Mouse (Mus musculus): ENCODE results near the gene 1700025G04Rik. TPM values are rescaled to one million over a fixed set of nuclear protein-coding genes. Genes with fewer than 3 reads are reported as not detected.

Gene 1700025G04Rik
- polyA plus RNA-seq, 1 experiment = 24.7 TPM

GRCm38 (mm10) chr1:152010251-152010980 is 79.5 kb downstream of the 1700025G04Rik start:
- Histone ChIP-seq H3K27ac (ENCODE audit: insufficient read depth, low read length) (no peak overlapping the region), H3K4me1 (ENCODE audit: control insufficient read depth, insufficient read depth, low read length) (peaks cover 5% of the 10 kb centered on the region), H3K4me3 (ENCODE audit: insufficient read depth, low read length) (no peak overlapping the region)
- TF ChIP-seq POLR2A (IDR thresholded peaks at IDR 0.05; ENCODE audit: extremely low read depth, insufficient read depth, low read length) = no peak
- TF ChIP-seq CTCF (IDR thresholded peaks at IDR 0.05; ENCODE audit: extremely low read depth, insufficient read depth, low read length) = no peak

GRCm38 (mm10) chr1:152008473-152008991 is 81.4 kb downstream of the 1700025G04Rik start:
- Histone ChIP-seq H3K4me1 (ENCODE audit: control insufficient read depth, insufficient read depth, low read length) (peaks cover 5% of the 10 kb centered on the region), H3K4me3 (ENCODE audit: insufficient read depth, low read length) (no peak overlapping the region), H3K27ac (ENCODE audit: insufficient read depth, low read length) (no peak overlapping the region)
- TF ChIP-seq CTCF (IDR thresholded peaks at IDR 0.05; ENCODE audit: extremely low read depth, insufficient read depth, low read length) = no peak
- TF ChIP-seq POLR2A (IDR thresholded peaks at IDR 0.05; ENCODE audit: extremely low read depth, insufficient read depth, low read length) = no peak

GRCm38 (mm10) chr1:152006529-152006928 is 83.4 kb downstream of the 1700025G04Rik start:
- Histone ChIP-seq H3K4me3 (ENCODE audit: insufficient read depth, low read length) (no peak overlapping the region), H3K27ac (ENCODE audit: insufficient read depth, low read length) (no peak overlapping the region), H3K4me1 (ENCODE audit: control insufficient read depth, insufficient read depth, low read length) (peaks cover 5% of the 10 kb centered on the region)
- TF ChIP-seq POLR2A (IDR thresholded peaks at IDR 0.05; ENCODE audit: extremely low read depth, insufficient read depth, low read length) (no peak), CTCF (IDR thresholded peaks at IDR 0.05; ENCODE audit: extremely low read depth, insufficient read depth, low read length) (no peak)

GRCm38 (mm10) chr1:152004509-152004908 is 85.4 kb downstream of the 1700025G04Rik start:
- H3K4me3 ChIP-seq (ENCODE audit: insufficient read depth, low read length) = no peak overlapping the region
- TF ChIP-seq CTCF (IDR thresholded peaks at IDR 0.05; ENCODE audit: extremely low read depth, insufficient read depth, low read length) (no peak), POLR2A (IDR thresholded peaks at IDR 0.05; ENCODE audit: extremely low read depth, insufficient read depth, low read length) (no peak)
- peaks cover 1% of the 10 kb centered on the region; the same call in 1 of the 2 replicates for H3K4me1 ChIP-seq (ENCODE audit: control insufficient read depth, insufficient read depth, low read length)
- H3K27ac ChIP-seq (ENCODE audit: insufficient read depth, low read length) = no peak overlapping the region

- peaks cover 1% of the 10 kb centered on the region; the same call in 1 of the 2 replicates for H3K4me1 ChIP-seq (ENCODE audit: control insufficient read depth, insufficient read depth, low read length)
- TF ChIP-seq CTCF (IDR thresholded peaks at IDR 0.05; ENCODE audit: extremely low read depth, insufficient read depth, low read length) (no peak), POLR2A (IDR thresholded peaks at IDR 0.05; ENCODE audit: extremely low read depth, insufficient read depth, low read length) (no peak)
- no peak overlapping the region for H3K4me3 ChIP-seq (ENCODE audit: insufficient read depth, low read length)
- no peak overlapping the region for H3K27ac ChIP-seq (ENCODE audit: insufficient read depth, low read length)
Measured at GRCm38 (mm10) chr1:152000461-152000860, 89.5 kb downstream of the 1700025G04Rik start.

GRCm38 (mm10) chr1:151999424-151999842 is 90.5 kb downstream of the 1700025G04Rik start:
- no peak overlapping the region for H3K4me3 ChIP-seq (ENCODE audit: insufficient read depth, low read length)
- peaks cover 1% of the 10 kb centered on the region; the same call in 1 of the 2 replicates for H3K4me1 ChIP-seq (ENCODE audit: control insufficient read depth, insufficient read depth, low read length)
- no peak overlapping the region for H3K27ac ChIP-seq (ENCODE audit: insufficient read depth, low read length)
- no peak for TF ChIP-seq POLR2A (IDR thresholded peaks at IDR 0.05; ENCODE audit: extremely low read depth, insufficient read depth, low read length)
- no peak for TF ChIP-seq CTCF (IDR thresholded peaks at IDR 0.05; ENCODE audit: extremely low read depth, insufficient read depth, low read length)

GRCm38 (mm10) chr1:151998721-151999206 is 91.2 kb downstream of the 1700025G04Rik start:
- Histone ChIP-seq H3K4me3 (ENCODE audit: insufficient read depth, low read length) (no peak overlapping the region), H3K4me1 (ENCODE audit: control insufficient read depth, insufficient read depth, low read length) (peaks cover 1% of the 10 kb centered on the region; the same call in 1 of the 2 replicates), H3K27ac (ENCODE audit: insufficient read depth, low read length) (no peak overlapping the region)
- no peak for TF ChIP-seq POLR2A (IDR thresholded peaks at IDR 0.05; ENCODE audit: extremely low read depth, insufficient read depth, low read length)
- no peak for TF ChIP-seq CTCF (IDR thresholded peaks at IDR 0.05; ENCODE audit: extremely low read depth, insufficient read depth, low read length)

- H3K4me3 ChIP-seq (ENCODE audit: insufficient read depth, low read length) = no peak overlapping the region
- no peak overlapping the region for H3K27ac ChIP-seq (ENCODE audit: insufficient read depth, low read length)
- TF ChIP-seq CTCF (IDR thresholded peaks at IDR 0.05; ENCODE audit: extremely low read depth, insufficient read depth, low read length) (no peak), POLR2A (IDR thresholded peaks at IDR 0.05; ENCODE audit: extremely low read depth, insufficient read depth, low read length) (no peak)
- H3K4me1 ChIP-seq (ENCODE audit: control insufficient read depth, insufficient read depth, low read length) = peaks cover 1% of the 10 kb centered on the region; the same call in 1 of the 2 replicates
Measured at GRCm38 (mm10) chr1:151997591-151997990, 92.3 kb downstream of the 1700025G04Rik start.

GRCm38 (mm10) chr1:151995948-151996697 is 93.8 kb downstream of the 1700025G04Rik start:
- H3K27ac ChIP-seq (ENCODE audit: insufficient read depth, low read length) = no peak overlapping the region
- H3K4me3 ChIP-seq (ENCODE audit: insufficient read depth, low read length) = no peak overlapping the region
- TF ChIP-seq CTCF (IDR thresholded peaks at IDR 0.05; ENCODE audit: extremely low read depth, insufficient read depth, low read length) = no peak

More at GRCm38 (mm10) chr1:151995948-151996697, 93.8 kb downstream of the 1700025G04Rik start:
- H3K4me1 ChIP-seq (ENCODE audit: control insufficient read depth, insufficient read depth, low read length) = peaks cover 1% of the 10 kb centered on the region; the same call in 1 of the 2 replicates

Data from cortical plate, adult 2 months (tissue).